Mouse (Mus musculus): ENCODE data around the gene Vcpkmt. TPM values are rescaled to one million over a fixed set of nuclear protein-coding genes. Genes with fewer than 3 reads are reported as not detected.

Vcpkmt gene
- 3.6 TPM for polyA plus RNA-seq (2017; shearing (Covaris generic))

DNA sequence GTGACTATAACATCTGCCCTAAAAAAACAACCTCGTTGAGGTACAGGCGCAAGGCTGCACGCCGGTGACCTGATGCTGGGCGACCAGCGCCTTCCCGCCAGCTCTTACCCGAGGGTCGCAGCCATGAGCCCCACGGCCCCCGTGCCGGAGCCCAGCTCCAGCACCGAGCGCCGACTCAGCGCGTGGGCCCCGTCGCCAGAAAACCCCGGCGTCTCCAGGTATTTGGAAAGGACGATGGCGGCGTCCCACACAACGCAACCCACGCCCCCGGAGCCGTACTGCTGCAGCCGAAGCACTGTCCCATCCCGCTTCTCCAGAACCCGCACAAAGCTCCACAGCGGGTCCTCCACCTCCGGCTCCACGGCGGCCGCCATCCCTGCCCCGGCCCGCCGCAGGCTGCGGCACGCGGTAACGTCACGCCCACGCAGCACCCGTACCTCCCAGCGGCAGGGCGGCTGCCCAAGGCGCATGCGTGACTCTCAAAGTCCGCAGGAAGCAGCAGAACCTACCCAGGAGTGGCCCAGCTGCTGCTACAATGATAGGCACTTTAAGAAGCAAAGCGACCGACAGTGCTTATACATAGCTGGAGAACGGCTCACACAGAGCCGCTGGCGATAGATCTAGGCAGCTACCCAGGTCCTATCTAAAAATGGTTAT is at the start of gene Vcpkmt:
Gene Vcpkmt, minus strand, starts transcription at position 416 of the 657 bp plus-strand sequence.

Other genes starting within 250 kb of the Vcpkmt start
- 151 TPM for gene Nemf, start 225.9 kb downstream of the Vcpkmt start, polyA plus RNA-seq (2017; shearing (Covaris generic))
- gene Arf6, start 210.9 kb downstream of the Vcpkmt start, polyA plus RNA-seq (2017; shearing (Covaris generic)) = 13.5 TPM
- not detected for gene Gm9887, start 210.6 kb downstream of the Vcpkmt start, polyA plus RNA-seq (2017; shearing (Covaris generic))
- gene Sos2, start 98.8 kb upstream of the Vcpkmt start, polyA plus RNA-seq (2017; shearing (Covaris generic)) = 6.3 TPM
- 7.1 TPM for gene L2hgdh, start 141.8 kb upstream of the Vcpkmt start, polyA plus RNA-seq (2017; shearing (Covaris generic))
- 26.2 TPM for gene Atp5s, start 141.9 kb upstream of the Vcpkmt start, polyA plus RNA-seq (2017; shearing (Covaris generic))
- gene Cdkl1, start 208.2 kb upstream of the Vcpkmt start, polyA plus RNA-seq (2017; shearing (Covaris generic)) = not detected

Measured in CD4-positive, CD25-positive, alpha-beta regulatory T cell, adult 9 weeks (primary cell).